Mouse (Mus musculus): ENCODE data around the gene Adipoq.
A peak's percentile ranks its signal among the peaks of the same experiment; 100 is the strongest.
"Not testable (repeated sequence)": the region's sequence is repeated elsewhere in the genome, so short reads cannot be mapped to it uniquely, and the experiment has no call there.

Adipoq gene

DNA sequence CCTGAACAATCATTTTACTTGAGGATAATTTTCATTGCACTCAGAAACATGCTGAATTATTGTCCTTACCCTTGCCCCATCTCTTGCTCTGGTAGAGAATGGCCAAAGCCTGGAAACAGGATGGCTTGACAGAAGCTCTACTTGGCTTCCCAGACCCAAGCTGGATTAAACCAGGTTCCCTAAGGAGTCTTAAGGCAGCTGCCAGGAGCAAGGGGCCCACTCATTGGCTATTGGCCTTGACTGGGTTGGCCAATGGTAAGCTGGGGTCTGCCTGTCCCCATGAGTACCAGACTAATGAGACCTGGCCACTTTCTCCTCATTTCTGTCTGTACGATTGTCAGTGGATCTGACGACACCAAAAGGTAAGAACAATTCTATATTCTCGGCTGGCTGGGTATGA, at the start of gene Adipoq:
Gene Adipoq, plus strand, starts transcription at position 257 of the 400 bp plus-strand sequence.
- DNase-seq (ENCODE audit: low spot score in 2 of 2) = no peak

DNA sequence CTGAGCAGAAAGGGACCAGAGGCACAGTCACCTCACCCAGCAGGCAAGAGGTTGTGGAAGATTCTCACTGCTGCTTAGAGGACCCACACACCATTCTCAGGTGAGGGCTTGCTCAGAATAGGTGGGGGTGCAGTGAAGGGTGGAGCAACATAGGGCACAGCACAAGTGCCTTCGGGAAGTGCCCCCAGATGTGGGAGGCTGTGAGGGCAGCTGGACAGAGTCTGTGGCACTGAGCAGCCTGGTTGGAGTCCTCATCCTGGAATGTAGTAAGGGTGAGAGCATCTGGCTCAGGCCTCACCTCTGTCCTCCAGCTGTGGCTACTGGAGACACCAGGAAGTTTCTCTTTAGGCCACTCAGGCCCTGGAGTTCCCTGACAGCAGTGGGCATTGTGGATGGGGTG, 49.5 kb upstream of the Adipoq start:
- DNase-seq (ENCODE audit: low spot score in 2 of 2) = not testable (repeated sequence)

DNA sequence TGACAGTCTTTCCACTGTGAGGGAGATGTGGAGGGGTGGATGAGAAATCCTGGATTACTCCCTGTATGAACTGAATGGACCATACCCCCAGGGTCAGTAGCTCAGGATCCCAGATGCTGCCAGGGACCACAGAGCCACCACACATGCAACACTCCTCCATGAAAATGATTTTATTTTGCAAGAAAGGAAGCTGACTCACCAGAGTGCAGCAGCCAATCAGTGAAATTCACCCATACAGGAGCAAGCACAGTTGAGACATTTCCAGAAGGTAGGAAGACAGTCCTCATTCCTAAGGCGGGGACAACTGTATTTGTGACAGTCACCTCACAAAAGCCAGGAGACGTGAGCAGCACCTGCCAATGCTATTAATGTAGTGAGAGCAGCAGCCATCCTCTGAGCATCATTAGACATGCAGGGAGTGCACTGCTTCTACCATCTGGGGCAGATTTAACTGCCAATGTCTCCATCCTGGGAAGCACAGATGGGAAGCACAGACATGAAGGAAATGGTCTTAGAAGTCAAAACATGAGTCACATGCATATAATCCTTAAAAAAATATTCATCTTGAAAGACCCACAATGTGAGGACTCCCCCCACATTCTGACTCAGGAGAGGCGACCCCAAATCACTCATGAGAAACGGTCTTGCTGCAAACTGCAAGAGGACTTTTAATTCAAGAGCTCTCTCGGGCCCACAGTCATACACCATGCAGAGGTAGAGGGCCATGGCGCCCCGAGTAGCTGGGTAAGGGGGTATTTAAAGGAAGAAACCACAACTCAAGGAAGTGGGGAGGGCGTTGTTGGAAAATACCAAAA, 48.8 kb upstream of the Adipoq start:
- not testable (repeated sequence) for DNase-seq (ENCODE audit: low spot score in 2 of 2)

DNA sequence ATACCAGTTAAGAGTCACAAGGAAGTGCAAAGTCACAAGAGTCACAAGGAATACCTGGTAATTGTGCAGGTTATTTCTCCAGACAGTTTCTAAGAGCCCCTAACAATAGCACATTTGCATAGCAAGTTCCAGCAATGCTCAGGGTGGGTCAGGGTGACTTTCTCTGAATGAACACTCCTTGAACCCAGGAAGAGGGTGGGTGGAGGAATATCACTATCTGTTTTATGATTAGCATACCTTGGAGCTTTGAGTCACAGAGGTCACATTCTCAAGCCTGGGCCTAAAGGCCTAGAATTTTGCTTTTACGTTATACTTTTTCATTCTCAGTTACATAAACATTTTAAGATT, 48.3 kb upstream of the Adipoq start:
- DNase-seq (ENCODE audit: low spot score in 2 of 2) = not testable (repeated sequence)

DNA sequence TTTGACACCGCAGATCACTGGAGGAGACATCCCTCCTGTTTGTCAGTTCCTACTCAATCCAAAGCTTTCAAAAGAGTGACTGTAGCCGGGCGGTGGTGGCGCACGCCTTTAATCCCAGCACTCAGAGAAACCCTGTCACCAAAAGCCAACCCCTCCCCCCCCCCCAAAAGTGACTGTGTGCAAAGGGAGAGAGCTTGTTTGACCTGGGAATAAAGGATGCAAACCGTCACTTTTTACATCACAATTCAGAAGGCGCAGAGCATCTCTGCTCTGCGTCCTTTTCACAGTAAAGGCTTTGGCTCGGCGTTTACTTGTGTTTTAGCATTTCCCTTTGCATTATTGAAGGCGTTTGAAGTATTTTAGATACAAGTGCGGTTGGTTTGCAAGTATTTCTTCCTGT, 46.7 kb upstream of the Adipoq start:
- DNase-seq (ENCODE audit: low spot score in 2 of 2) = no peak

DNA sequence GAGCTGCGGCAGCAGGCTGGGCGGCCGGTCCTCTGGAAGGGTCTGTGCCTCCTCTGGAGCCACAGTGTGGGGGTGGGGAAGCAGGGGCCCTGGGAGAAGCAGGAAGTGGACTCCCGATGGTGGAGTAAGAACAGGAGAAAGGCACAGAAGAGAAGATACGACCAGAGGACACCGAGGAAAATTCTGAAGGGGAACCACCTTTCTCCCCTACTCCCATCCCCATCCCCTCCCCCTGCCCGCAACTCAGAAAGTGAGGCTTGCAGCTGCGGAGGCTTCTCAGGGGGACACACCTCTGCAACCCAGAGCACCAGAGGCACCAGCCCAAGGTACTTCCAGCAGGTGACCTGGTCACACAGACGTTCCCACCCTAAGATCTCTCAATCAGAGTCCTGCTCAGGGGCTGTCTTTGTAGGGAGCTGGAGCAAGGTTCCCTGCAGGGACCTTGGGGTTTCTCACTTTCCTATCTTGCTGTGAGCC, 46.2 kb upstream of the Adipoq start:
- no peak for DNase-seq (ENCODE audit: low spot score in 2 of 2)

DNA sequence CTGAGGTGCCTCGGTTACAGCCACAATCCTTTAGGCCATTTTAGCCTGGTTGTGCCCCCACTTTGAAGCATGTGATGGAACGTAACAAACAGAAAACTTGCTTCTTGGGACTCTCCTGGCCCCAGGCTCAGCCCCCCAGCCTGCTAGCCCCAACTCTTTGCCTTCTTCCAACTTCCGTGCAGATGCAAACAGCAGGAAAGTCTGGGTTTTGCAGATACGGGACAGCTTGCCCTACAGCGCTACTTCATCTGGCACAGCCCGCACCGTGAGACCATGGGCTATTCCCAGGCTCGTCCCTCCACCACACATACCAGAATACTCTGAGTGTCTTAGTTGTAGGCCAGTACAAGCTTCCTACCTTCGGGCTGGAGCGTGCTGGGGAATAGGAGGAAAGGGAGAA, 45.7 kb upstream of the Adipoq start:
- DNase-seq (ENCODE audit: low spot score in 2 of 2) = no peak

DNA sequence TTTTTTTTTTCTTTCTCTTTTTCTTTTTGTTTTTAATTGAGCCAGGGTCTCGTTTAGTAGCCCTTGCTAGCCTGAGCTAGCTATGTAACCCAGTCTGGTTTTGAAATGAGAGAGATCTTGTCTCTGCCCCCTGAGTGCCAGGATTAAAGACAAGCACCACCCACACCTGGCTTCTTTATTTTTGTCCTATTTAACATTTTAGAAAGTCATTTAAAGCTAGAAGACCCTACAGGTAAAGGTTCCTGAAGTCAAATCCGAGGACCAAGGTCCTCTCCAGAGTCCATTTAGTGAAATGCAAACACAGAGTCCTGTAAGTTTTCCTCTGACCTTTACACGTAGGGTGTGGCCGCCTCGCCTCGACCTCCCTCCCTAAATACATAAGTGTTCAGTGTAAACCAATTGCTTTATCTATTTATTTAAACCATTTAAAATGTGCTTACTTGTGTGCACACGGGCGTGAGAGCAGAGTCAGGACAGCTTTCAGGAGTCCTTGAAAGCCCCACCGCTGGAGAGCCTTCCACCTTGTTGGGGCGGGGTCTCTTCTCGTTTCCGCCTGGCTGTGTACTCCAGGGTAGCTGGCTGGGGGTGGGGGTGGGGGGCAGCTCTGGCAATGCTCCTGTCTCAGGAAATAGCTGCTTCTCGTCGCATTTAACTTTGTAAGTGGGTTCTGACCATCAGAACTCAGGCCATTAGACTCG, 43.8 kb upstream of the Adipoq start:
- DNase-seq (ENCODE audit: low spot score in 2 of 2) = no peak

DNA sequence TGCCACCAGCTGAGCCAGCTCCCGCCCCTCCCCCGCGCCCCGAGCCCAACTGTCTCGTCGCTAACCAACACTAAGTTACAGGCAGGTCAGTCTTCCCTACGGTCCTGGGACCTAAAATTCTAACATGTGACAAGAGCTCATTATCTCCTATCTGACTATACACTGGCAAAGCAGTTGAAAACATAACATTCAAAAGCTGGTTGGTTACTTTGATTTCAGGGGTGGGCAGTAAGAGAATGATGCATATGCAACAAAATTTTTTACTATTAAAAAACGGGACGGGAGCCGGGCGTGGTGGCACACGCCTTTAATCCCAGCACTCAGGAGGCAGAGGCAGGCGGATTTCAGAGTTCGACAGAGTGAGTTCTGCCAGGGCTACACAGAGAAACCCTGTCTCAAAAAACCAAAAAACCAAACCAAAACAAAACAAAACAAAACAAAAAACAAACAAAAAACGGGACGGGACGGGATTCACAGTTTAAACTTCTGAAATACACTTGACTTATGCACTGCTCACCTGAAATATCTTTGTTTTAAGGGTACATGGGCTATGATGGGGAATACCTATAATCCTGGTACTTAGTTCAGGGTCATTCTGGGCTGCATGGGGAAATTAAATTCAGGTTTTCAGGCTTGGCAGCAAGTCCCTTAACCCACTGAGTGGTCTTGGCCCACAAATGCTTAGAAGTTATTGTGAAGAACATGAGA, 43.1 kb upstream of the Adipoq start:
- no peak for DNase-seq (ENCODE audit: low spot score in 2 of 2)

DNA sequence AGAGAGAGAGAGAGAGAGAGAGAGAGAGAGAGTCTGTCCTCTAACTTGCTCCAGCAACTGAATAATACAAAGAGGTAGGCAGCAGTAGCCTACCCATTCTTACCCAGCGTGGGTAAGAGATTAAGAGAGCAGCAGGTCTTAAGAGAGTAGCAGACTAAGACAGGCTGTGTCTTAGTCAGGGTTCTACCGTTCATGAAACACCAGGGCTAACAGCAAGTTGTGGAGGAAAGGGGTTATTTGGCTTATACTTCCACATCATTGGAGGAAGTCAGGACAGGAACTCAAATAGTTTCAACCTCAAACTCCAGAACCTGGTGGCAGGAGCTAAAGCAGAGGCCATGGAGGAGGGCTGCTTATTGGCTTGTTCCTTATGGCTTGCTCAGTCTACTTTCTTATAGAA, 42.5 kb upstream of the Adipoq start:
- no peak for DNase-seq (ENCODE audit: low spot score in 2 of 2)

DNA sequence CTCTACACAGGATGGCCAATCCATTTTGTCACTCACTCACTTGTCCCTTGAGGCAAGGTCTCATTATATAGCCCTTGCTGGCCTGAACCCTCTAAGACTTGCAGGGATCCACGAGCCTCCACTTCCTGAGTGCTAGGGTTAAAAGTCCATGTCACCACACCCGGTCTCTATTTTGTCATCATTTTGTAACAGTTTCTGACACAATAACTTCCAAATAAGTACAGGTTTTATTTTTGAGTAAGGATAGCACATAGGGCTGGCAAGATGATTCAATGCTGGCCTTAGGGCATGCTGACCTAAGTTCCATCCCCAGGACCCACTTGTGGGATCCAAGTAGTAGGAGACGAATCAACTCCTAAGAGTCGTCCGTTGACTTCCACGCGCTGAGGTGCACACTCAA, 40.2 kb upstream of the Adipoq start:
- DNase-seq (ENCODE audit: low spot score in 2 of 2) = no peak

DNA sequence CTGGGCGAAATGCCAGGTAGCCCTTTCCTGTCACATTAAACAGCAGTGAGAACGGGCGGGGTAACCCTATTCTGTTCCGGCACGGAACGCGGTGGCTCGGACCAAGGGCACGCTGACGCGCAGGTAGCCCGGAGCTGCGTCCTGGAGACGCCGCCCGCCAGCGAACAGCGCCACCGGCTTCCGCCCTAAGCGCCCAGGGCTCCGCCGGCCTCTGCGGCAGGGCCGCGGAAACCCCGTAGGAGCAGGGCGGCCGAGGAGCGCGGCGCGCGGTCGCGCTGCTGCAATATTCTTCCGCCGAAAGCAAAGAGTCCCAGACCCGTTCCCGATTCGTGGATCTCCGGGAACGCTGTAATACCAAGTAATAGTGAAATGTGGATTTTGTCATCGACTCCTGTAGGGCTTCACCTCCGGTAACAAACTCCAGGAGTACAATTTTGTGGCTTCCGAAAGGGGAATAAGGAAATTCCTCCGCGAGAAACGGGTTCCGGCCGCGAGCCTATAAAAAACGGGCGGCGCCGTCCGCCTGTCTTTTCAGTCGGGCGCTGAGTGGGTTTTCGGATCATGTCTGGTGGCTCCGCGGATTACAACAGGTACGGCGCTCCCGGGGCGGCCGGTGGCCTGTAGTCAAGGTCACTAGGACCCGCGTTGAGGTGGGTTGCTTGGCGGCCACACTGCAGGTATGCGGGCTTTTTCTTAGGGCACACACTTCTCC, 38.9 kb upstream of the Adipoq start, which contains the start of gene Eif4a2:
Gene Eif4a2, plus strand, starts transcription at position 214 of the 712 bp plus-strand sequence.
- DNase-seq (ENCODE audit: low spot score in 2 of 2) = peak; percentile 88 to 90

DNA sequence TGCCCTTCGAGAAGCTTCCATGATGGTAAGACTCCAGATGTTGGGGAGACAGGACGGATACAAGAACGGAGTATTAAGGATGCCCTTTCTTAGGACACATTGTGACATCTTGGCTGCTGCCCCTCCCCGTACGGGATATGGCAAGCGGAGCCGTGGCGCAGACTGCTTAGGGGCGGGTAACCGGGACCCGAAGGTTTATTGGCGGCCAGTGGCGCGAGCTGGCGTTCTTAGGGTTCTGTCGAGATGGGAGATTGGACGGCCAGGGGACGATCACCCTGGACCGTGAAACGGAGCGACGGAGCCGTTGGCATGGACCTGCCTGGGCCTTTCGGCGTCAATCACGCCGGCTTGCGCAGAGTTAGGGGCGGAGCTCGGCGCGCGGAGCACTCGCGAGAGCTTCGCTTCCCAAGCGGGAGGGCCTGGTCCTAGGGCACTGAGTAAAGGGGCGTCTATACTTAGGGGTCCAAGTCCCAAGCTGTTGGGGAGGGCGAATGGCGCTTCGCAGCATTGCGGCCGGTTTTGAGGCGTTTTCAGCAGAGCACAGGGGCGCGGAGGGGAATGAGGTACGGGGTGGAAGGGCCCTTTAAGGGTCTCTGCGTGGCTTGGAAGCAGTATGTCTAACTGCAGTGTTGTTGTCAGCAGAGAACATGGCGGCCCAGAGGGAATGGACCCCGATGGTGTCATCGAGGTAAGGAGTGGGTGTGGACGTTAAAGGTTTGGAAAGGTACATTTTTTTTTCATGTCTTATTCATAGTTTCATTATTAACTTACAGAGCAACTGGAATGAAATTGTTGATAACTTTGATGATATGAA, 38.2 kb upstream of the Adipoq start:
- peak; percentile 71 to 82 for DNase-seq (ENCODE audit: low spot score in 2 of 2)

DNA sequence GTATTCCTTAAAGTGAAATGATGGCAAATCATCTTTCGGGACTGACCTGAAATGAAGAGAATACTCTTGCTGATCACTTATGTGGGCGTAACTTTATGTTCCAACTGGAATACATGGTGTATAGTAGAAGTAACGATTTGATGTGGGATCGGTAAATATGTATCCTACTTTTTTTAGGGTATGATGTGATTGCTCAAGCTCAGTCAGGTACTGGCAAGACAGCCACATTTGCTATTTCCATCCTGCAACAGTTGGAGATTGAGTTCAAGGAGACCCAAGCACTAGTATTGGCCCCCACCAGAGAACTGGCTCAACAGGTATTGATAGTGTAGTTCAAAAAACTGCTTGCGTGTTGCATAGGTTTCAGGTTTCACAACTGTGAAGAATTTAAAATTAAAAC, 37.4 kb upstream of the Adipoq start:
- DNase-seq (ENCODE audit: low spot score in 2 of 2) = no peak

DNA sequence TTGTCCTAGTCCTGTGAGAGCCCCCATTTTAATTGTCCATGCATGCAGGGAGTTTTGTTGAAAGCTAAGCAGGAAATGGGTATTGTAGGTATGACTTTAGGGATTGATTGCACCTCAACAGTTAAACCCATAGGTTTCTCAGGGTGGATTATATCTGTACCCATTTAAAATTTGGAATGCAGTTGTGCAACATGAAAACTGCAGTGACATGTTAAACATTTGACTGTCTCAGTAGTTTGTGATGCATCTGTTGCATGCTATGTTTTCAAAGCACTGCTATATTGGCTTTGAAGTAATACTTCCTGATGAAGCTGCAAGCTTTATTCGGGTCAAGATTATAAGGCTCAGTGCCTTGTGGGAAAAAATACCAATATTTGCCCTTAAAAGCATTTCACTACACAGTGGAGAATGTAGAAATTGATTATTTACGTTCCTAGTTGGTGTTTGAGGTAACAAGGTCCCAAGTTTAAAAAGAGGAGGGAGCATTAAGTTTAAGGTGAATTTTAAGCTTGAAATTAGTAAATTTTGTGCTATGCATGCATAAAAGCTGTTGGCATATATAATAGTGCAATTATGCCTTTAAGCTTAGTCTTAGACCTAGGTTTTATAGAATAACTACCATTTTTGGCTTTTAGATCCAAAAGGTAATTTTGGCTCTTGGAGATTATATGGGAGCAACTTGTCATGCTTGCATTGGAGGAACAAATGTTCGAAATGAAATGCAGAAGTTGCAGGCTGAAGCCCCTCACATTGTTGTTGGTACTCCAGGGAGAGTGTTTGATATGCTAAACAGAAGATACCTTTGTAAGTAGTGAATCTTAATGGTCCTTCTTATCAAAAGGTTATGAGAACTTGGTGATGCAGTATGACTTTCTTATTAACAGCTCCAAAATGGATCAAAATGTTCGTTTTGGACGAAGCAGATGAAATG, 36.7 kb upstream of the Adipoq start:
- DNase-seq (ENCODE audit: low spot score in 2 of 2) = no peak

DNA sequence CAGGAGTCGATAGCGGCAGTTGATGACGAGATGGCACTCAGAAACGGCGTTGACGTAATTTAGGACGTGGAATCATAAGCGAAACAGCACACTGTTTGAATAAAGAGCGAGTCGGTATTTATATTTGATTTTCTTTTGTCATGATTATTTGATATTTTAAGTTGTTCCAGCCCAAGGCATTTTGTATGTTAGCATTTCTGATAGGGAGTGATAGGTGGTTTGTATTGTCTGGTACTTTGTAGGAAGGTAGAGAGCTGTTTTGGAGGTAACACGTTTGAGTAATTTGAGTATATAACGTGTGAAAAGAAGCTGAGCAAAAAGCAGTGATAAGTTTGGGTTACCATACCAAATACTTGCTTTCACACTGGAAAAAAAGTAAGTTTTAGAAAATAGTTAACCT, 34.0 kb upstream of the Adipoq start:
- no peak for DNase-seq (ENCODE audit: low spot score in 2 of 2)

DNA sequence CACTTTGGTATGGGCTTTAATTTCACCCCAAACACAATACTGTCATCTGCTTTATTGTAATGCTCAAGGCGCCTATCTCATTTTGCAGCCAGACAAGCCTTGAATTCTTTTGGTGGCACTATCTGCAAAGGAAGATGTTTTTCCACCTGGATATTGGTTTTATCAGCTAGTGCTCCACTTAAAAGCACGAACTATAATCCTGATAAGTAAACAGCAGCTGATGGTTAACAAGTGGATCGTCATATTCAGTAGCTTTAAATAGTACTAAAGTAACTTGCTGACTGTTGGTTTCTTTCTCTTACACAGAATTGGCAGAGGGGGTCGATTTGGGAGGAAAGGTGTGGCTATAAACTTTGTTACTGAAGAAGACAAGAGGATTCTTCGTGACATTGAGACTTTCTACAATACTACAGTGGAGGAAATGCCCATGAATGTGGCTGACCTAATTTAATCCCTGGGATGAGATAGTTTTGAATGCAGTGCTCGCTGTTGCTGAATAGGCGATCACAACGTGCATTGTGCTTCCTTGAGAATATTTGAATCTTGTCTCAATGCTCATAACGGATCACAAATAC, 33.4 kb upstream of the Adipoq start:
- no peak for DNase-seq (ENCODE audit: low spot score in 2 of 2)

DNA sequence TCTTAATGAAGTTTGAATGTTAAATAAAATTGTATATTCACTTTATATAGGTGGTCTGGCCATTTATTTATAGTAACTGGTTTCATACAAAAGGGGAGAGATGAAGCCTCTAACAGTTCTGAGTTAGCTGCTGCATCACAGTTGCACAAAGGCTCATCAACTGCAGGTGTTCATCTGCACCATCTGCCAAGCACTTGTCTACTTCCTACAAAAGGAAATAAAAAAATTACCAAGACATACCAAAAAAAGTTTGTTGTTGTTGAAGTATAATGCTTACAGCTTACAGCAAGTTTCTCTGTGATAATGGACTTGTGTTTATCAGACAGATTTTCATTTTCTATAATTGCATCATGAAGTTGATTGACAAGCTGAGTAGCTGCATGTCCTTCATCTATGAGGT, 32.4 kb upstream of the Adipoq start:
- DNase-seq (ENCODE audit: low spot score in 2 of 2) = no peak

DNA sequence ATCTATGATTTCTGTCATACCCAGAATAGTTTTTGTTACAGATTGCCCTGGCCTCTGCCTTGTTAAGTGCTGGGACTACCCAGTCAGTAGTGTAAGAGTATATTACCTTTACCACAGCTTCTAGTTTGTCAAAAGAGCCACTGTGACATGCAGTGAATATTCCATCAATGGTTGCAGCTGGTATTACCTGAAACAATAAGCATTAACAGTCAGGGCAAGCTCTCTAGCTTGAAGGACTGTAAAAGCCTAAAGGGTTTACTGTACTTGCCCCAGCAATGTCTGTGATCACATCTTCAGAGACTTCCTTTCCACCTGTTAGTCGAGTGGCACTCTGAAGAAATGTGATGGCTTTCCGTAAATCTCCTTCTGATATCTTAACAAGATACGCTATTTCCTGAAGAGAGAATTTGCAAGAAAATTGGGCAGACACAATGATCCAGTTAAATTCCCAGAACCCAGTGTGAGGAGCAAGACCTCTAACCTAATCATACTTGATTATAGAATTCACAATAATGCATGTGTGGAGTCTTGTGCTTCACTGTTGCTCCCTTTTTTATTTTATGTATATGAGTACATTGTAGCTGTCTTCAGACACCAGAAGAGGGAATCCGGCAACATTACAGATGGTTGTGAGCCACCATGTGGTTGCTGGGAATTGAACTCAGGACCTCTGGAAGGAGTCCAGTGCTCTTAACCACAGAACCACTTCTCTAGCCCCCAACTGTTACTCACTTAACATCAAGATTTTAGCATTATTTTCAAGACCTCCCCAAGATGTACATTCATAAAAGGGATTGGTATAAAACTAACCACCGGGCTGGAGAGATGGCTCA, 31.8 kb upstream of the Adipoq start:
- no peak for DNase-seq (ENCODE audit: low spot score in 2 of 2)
